Mouse (Mus musculus) forebrain, postnatal 0 days (tissue): ENCODE measurements at regions not wholly inside any gene's neighbourhood (a gene's known extent, or its start where the extent isn't known, plus 50 kb on each side); places are given as distances from the start of the nearest gene placed in this dataset.

Source experiments
- ATAC-seq: fragments of 200-750 bp; cut with Nextera tagmentation; 2 replicates; pipeline ENCODE4 v1.8.0; 2017; ENCODE audit warnings: mild to moderate bottlenecking, moderate library complexity
- DNase-seq: peaks from one replicate; pipeline ENCODE4 v3.0.0-alpha.2; 2015
- H3K27ac ChIP-seq: fragments of 300-500 bp; sonication (generic); 2 replicates; pipeline ENCODE4 v1.5.1; 2014; ENCODE audit warnings: low read depth, mild to moderate bottlenecking, antibody characterized with exemption, low read length, moderate library complexity, mixed read lengths
- H3K27me3 ChIP-seq: fragments of 300-500 bp; sonication (generic); 2 replicates; pipeline ENCODE4 v1.6.1; 2014; ENCODE audit warnings: mild to moderate bottlenecking, low read length, mixed read lengths; ENCODE audit not compliant: insufficient read depth
- H3K36me3 ChIP-seq: fragments of 300-500 bp; sonication (generic); 2 replicates; pipeline ENCODE4 v1.6.1; 2014; ENCODE audit warnings: mild to moderate bottlenecking, moderate library complexity; ENCODE audit not compliant: insufficient read depth
- H3K4me1 ChIP-seq: fragments of 300-500 bp; sonication (generic); 2 replicates; pipeline ENCODE4 v1.6.1; 2014; ENCODE audit warnings: antibody characterized with exemption; ENCODE audit not compliant: insufficient read depth
- H3K4me2 ChIP-seq: fragments of 300-500 bp; sonication (generic); 2 replicates; pipeline ENCODE4 v1.6.1; 2014; ENCODE audit warnings: low read depth, mild to moderate bottlenecking, moderate library complexity
- H3K4me3 ChIP-seq: fragments of 300-500 bp; sonication (generic); 2 replicates; pipeline ENCODE4 v1.5.1; 2014; ENCODE audit warnings: low read depth, low read length, mixed read lengths
- H3K9ac ChIP-seq: fragments of 300-500 bp; sonication (generic); 2 replicates; pipeline ENCODE4 v1.6.1; 2014; ENCODE audit warnings: mild to moderate bottlenecking
- H3K9me3 ChIP-seq: fragments of 300-500 bp; sonication (generic); 2 replicates; pipeline ENCODE4 v1.6.1; 2016; ENCODE audit warnings: low read length
- CTCF ChIP-seq: sonication (generic); IDR thresholded peaks from 2 replicates; pipeline ENCODE4 v1.5.1; 2016; ENCODE audit warnings: antibody characterized with exemption, control low read depth, low read depth
- WGBS: fragments of 180-500 bp; shearing (Covaris S2); extraction: QIAGEN DNeasy Blood & Tissue Kit; methylation state at CpG from one replicate; pipeline ENCODE4 v1.1.7; 2014; 5-methylcytosine and 5-hydroxymethylcytosine counted together

GRCm38 (mm10) chr16:61850310-61850709, 936.3 kb downstream of the Nsun3 start:
- Histone ChIP-seq H3K4me1 (no peaks in the 10 kb centered on the region), H3K4me3 (no peak overlapping the region), H3K36me3 (no peaks in the 10 kb centered on the region), H3K4me2 (no peak overlapping the region), H3K9me3 (no peaks in the 10 kb centered on the region), H3K9ac (no peak overlapping the region), H3K27me3 (no peaks in the 10 kb centered on the region), H3K27ac (no peak overlapping the region)
- 69% methylated on average over 2 of the region's 2 CpGs for WGBS
- no peak for TF ChIP-seq CTCF
- peak; percentile 66 for ATAC-seq
- peak; percentile 70 for DNase-seq
